Mouse (Mus musculus) layer of hippocampus, adult 8-10 months (tissue): ENCODE measurements at regions not wholly inside any gene's neighbourhood (a gene's known extent, or its start where the extent isn't known, plus 50 kb on each side); places are given as distances from the start of the nearest gene placed in this dataset.

ENCODE experiments used
- DNase-seq, 2 experiments: peaks; one replicate each; pipeline ENCODE4 v3.0.0; 2022; ENCODE audit warnings: low spot score in 2 of 2

DNA sequence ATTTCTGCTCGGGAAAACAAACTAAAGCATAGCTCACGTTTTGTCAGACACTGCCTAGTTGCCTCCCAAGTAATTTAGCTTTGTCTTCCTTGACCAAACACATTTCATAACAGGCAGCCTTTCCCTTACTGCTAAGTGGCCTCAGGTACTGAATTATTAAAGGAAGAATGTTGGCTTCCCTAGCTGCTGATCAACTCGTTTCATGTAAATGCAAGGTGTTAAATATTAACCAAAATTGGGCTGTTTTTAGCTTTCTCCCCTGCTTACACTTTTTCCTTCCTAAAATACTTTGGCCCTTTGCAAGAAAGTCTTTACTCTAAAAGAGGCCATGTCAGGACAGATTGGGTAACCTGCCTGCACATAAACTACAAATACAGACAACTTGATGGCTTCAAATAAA is 265.4 kb downstream of the Pmp22 start:
- no peak for DNase-seq

DNA sequence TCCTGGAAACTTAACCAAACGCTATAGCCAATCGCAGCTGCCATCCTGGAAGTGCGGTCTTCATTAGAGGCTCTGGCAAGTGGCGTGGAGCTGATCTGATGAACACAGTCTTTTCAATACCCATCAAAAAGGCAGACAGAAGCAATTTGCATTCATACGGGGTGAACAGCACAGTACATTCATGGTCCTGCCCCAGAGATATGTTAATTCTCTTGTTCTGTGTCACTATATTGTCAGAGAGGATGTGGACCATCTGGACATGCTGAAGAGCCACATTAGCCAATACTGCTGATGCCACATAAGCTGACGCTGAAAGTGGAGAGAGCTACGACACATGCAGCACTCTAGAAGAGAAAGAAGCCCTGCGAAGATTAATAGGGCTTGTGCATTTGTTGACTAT is 267.6 kb downstream of the Pmp22 start:
- no peak for DNase-seq

DNA sequence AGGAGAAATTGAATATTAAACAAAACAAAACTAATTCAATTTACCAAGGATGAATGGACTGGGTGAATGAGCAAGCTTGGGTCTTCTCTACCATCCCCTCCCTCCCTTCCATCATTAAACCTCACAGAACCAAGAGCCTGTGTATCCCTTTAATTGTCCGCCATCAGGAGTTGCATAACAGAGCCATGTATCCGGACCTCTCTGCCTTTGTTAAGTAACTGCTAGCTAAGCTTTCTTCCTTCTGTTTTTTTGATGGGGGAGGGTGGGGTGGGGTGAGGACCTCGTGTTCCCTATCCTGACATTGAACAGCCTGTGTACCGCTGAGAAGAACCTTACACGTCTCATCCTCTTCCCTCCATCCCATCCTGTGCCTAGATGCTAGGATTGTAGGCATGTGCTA is 274.0 kb downstream of the Pmp22 start:
- DNase-seq = no peak

DNA sequence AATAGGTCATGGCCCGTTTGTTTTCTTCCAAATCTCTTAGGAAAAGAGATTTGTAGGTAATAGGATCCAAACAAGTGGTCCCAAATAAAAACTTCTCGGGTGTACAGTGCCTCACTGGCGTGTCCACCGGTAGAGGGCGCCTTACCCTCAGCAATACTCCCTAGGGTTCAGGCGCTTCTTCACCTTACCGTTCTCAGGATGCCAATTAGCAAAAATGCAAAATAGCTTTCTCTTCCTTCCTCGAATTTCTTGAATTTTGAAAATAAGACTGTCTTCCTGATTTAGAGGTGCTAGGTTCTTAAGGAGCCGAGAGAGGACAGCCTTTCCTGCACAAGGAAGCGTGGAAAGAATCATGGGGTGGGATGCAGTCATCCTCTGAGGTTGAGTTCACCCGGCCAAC is 275.9 kb downstream of the Pmp22 start:
- peak; percentile 18 to 76 for DNase-seq

DNA sequence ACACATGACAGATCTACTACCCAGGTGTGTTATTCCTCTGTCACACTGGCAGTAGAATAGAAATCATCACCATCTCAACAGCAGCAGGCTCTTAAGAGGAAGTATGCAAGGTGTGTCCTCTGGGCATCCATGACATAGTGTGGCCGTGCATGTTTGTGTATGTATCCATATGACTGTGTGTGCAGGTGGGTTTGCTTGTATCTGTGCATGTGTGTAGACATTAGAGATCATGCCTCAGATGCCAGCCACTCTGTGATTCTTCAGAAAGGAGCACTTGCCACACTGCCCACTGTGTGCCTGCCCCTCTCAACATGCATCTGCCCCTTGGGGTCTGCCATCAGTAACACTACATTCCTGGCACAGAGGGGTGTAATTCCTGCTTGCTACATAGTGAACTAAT is 280.6 kb downstream of the Pmp22 start:
- DNase-seq = no peak

DNA sequence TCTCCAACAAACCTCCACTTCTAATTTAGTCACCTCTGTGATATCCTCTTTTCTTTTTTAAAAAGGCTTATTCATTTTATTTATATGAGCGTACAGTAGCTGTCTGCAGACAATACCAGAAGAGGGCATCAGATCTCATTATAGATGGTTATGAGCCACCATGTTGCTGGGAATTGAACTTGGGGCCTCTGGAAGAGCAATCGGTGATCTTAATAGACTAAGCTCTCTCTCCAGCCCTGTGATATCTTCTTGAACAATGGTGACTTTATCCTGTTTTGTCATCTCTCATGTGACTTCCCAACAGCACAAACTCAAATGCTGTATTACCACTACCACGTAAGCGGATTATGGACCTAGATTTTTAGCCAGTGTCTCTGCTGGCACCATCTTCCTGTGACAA is 282.1 kb downstream of the Pmp22 start:
- no peak for DNase-seq

DNA sequence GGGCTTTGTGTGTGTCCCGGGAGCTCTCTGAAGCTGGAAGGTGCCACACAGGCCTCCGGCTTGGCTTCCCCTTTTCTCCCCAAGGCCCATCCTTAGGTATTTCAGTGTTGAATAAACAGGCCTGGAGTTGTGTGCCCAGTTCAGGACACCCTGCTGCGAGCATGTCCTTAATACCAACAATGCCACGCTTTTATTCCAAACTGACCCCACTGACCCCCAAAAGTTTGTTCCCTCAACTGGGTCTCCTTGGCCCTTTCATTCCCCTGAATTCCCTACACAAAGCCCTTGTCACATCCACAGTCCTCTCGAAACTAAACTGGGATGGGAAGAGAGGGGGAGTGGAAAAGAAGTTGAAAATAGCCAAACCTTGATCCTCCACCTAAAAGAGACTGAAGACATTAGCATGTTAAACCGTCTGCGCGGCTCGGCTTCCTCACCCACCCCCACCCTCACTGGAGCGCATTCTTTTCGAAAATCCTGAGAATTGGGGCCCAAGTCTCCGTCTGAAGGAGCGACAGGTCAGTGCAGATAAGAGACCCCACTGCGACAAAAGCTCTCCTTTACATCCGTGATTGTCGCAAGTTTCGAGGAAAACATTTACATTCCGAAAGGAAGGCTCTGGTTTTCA is 283.7 kb downstream of the Pmp22 start:
- peak; percentile 3 to 5 for DNase-seq

DNA sequence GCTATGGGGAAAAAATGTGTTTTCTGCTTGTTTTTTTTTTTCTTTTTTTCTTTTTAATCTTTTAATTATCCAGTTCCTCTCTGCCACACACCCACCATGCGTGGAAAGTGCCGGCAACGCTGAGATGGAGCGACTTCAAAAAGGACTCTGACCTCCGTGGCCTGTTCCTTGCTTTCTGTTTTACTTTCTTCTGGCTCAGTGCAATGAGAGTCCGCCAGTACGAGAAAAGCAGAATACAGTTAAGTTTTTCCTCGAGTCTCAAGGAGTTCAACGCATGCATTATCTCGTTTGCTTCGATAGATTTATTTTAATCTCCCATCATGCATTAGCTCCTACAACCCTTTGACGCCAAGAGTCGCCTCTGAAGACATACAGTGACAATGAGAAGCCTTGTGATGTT is 284.3 kb downstream of the Pmp22 start:
- no peak for DNase-seq

DNA sequence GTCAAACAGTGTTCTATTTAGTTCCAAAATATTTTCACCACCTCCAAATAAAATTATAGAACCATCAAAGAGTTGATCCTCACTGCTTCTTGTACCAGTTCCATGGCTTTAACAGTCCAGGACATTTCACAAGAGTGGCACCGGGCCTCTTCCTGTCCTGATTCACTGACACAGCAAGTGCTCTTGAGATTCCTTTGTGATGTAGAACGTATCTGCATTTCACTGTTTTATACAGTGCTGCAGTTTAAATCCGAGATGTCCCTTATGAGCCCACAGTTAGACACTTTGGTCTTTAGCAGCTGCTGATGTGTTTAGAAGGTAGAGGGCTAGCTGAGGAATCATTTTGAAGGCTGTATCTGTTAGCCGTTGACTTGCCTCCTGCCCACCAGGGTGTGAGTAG is 284.8 kb downstream of the Pmp22 start:
- DNase-seq = no peak

DNA sequence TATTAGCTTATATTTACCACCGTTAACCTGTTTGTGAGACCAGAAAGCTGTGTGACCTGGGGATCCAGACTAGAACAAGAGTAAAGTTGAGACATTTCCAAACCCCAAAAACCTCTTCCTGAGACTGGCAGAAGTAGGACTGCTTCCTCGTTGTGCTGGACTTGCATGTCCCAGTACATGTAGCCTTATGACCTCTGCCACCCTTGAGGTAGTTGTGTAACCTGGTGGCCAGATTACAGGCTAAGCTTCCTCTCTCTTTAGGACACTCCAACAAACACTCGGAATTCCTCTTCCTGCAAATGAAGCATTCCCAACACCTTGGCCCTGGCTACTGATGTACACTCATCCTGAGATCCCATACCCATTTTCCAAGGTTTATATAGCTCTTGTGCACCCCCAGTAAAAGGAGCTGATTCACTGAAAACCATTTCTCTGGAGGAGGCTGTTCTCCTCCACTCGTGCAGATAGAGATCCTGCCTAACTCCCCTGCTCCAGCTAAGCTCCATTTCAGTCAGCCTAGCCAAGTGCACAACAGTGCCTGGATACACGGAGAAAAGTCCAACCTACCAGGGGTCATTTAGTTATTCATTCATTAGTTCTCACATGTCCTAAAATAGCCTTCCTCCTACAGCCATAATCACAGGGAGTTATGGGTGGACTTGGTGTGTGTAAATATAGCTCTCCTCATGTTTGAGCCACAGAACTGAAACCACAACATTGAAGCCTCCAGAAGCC is 289.4 kb downstream of the Pmp22 start:
- no peak for DNase-seq

DNA sequence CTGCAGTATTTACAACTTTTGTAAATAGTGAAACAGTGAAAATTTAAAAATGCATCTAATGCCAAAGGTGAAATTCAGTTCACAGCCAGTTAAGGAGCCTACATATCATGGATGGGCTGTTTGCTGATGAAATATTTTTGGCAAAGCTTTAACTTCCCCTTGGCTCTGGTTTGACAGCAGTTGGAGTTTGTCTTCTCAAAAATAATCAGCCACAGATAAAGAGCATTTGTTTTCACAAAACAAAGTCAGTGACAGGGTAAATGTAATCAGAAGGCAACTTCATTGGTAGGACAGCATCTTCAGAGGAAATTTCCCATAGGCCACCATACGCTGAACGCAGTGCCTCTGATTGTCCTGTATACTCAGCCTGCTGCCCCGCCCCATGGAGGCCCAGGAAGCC is 291.6 kb downstream of the Pmp22 start:
- no peak for DNase-seq

DNA sequence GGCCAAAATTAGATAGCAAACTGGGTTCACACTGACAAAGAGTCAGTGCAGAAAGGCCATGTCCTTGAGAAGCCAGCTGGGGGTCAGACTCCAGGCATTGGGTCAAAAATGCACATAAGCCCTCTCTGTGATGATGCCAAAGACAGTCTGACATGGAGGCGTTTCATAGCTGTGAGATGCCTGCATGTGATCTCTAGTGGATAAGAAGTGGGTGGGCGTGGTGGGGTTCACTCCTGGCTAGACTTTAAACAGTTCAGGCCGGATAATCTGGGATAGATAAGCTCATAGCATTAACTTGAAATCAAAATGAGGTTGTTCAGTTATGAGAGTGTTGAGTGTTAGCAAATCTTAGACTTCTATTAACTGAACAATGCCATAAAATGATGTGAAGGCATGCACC is 293.3 kb downstream of the Pmp22 start:
- no peak for DNase-seq

DNA sequence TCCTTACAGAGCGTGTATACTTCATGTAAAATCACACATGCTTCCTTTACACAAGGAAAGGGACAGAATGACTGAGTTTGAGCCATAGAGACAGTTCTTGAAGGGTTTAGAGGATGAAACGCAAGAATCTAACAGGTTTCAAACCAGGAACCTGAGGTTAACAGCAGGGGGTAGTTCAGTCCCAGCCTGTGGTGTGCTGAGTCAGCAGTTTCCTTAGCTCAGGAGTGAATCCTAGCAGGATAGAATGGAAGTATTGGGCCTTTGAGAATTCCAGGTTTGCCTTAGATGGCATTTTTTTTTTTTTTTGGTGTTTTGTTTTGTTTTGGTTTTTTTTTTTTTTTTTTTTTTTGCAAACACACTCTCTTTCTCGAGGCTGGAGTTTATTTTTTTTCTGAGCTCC is 295.5 kb downstream of the Pmp22 start:
- no peak for DNase-seq

DNA sequence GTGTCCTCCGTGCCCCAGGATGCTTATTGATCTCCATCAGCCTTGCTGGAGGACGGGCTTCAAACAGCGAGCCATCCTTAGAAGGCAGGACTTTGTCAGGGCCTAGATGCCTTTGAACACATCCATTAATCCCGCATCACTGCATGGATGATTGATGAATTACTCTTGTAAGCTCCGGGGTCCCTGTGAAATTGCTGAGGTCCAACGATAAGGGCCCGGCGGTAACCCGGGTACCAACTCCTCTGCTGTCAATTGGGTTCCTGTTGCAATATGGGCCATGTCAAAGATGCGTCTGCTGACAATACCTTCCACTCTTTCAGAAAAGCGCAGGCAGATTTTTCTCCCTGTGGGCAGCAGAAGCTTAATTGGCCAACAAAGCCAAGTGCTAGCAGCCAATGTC is 297.0 kb downstream of the Pmp22 start:
- no peak for DNase-seq

DNA sequence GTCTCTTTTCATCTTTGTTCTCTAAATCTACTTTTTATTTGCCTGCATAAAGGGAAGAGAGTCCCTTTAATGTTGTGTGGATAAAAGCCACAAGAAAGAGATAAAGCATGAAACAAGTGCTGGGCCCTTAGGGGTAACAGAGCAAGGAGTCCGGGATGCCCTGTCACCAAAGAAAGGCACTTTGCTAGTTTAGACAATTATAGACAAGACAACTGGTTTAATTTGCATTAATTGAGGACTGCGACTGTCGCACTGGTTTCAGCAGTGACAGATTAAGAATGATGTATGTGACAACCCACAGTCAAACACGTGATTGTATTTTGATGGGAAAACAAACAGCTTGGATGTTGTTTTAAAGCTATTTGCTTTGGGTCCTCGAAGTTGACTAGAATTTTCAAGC is 325.0 kb downstream of the Pmp22 start:
- no peak for DNase-seq

DNA sequence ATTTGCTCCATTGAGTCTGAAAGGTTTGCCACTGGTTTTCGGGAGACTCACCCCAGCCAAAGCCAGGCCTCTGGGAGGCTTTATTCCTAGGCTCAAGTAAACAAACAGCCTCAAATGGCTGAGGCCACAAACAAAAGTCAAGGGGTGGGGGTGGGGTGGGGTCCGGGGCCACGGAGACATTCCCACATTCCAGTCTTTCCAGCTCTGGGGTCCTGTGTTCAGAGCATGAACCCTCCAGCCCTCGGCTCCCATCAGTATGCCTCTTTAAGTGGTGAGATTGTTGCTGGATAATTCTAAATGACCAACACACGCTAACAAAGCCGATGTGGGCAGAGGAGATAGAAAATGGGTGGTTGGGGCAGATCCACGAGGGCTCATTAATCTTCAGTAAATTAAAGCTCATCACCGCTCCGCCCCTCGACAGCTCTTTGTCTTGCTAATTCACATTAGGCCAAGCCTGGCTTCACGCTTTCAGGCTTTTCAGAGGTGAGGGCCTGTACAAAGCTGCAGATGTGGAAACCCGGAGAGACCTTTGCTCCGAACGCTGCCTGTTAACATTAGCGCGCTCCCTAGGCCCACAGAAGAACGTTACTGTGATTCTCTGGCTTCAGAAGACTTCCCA is 326.2 kb downstream of the Pmp22 start:
- no peak for DNase-seq

DNA sequence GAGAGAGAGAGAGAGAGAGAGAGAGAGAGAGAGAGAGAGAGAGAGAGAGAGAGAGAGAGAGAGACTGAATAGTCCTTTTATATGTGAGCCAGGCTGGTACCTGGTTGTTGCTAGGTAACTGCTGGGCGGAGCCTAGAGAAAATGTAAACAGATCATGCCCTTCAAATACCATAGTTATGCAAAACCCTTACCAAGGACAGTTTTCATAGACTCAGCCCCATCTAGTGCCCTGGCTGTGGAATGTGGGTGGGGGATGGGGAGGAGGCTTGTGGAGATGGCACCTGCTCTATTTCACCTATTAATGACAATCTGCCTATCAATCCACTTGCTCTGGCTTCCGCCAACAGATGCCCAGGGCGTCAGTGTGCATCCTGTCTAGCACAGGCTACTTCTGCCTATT is 327.6 kb downstream of the Pmp22 start:
- no peak for DNase-seq

DNA sequence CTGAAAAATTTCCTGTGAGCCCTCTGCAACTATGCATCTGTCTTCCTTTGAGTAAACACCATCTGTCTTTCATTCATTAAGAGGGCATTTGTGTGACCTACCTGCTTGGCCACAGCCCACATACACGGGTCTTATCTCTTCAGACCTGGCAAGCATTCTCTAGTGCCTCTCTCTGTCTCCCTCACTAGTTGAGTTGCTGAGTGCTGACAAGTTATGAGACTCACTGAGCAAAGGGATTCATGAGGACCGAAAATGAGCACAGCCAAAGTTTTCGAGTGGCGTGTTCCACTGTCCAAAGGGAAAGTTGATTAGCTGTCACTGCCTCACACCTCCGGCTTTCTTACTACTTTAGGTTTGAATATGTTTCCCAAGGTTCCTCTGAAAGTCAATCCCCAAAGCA is 328.5 kb downstream of the Pmp22 start:
- DNase-seq = no peak

DNA sequence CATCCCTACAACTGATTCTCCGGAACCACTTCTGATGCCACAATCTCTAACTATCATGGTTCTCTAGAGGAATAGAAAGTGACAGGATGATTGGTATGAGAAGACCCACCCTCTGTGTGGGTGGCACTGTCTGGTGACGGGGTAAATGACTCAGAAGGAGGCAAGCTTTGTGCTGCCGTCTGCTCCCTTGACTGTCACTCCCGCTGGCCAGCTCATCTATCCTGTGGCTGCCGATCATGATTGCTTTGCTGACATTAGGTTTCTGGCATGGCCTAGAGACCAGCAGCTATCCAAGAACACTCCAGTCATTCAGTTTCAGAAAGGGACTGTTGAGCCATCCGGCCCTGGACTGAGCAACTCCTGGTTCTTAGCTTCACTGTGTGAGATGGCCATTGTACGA is 331.4 kb downstream of the Pmp22 start:
- DNase-seq = no peak

DNA sequence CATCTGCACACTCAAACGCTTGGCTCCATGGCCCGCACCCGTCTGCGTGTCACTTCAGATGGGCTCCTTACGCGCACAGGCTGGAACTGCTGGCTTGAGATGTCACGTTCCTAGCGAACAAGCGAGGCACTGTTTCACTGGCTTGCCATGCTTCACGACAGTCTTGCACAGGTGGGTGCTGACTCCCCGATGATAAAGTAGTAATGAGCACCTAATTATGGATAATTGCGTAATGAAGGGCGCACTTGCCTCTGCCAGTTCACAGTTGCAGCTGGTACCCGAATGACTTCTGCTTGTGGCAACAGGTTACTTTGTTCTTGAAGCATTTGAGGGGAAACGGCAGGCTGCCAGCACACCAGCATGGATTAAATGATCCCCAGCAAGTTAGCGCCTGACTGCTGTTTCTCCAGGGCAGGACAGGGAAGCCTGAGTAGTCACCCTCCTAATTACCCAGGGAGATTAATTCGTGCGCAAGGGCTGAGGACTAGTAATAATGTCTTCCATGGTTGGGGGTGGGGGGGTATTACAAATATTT is 335.1 kb downstream of the Pmp22 start:
- DNase-seq = no peak

DNA sequence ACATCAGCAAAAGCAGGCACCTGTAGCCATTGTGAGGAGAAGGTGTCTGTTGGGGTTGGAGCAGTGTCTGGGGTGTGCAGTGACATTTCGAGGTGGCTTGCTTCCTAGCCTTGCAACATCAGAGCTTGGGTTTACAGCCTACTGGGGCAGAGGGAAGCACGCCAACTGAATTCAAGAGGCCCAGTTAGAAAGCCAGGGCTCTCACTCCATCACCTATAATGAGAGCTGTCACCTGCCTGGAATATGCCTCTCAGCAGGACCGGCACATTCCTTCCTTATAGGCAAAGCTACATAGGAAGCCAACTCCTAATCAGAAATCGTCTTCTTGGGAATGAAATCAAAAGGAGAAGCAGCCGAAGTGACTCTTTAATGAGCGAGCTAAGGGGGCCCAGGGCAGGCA is 337.2 kb downstream of the Pmp22 start:
- no peak for DNase-seq

DNA sequence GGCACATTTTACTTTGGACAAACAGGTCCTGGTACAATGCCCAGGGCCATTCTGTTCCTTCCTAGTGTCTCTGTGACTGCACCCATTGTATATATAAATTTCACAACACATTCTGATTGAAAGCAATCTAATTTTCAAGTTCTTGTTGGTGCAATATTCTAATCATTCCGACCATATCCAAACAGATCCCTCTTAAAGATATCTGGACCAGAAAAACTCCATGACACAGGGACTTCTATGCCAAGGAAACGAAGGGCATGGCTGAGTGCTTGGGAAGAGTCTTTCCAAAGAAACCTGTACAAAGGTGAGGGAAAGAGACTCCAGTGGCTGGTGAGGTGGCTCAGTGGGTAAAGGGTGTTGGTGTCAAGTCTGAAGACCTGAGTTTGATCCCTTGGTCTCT is 337.8 kb downstream of the Pmp22 start:
- DNase-seq = no peak

DNA sequence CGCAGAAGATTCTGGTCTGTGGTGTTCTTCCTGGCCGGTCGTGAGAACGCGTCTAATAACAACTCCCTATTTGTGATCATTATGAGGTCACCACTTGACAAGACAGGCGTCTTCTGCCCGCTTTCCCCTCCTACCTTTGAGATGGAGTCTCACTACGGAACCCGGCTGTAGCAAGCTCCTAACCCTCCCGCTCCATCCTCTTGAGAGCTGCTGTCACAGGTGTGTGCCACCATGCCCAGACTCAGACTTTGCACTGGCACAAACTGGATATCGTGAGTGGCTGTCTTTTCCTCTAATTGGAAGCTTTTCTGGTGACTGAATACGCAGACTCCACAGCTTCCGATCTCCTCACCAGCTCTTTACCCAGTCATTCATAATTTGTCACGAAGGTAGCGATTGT is 346.0 kb downstream of the Pmp22 start:
- no peak for DNase-seq
